Mouse (Mus musculus) kidney, adult 2 months (tissue): Measurements from ENCODE around the gene Fam107b. TPM values are rescaled to one million over a fixed set of nuclear protein-coding genes. Genes with fewer than 3 reads are reported as not detected.
A peak's percentile ranks its signal among the peaks of the same experiment; 100 is the strongest.

Experiments used
- DNase-seq: peaks from one replicate; pipeline ENCODE4 v3.0.0; 2021
- H3K27ac ChIP-seq: fragments of 200-500 bp; 2 replicates; pipeline ENCODE4 v1.5.1; 2012; ENCODE audit warnings: low read depth, low read length, control low read depth, inconsistent platforms; ENCODE audit not compliant: insufficient read depth
- H3K27me3 ChIP-seq: fragments of 200-500 bp; replicated peaks from 2 replicates; pipeline ENCODE4 v1.6.1; 2012; ENCODE audit warnings: mild to moderate bottlenecking, moderate library complexity, low read length, inconsistent platforms; ENCODE audit not compliant: control insufficient read depth, insufficient read depth
- H3K36me3 ChIP-seq: fragments of 200-500 bp; 2 replicates; pipeline ENCODE4 v1.6.1; 2012; ENCODE audit warnings: mild to moderate bottlenecking, moderate library complexity, low read length, inconsistent platforms; ENCODE audit not compliant: control insufficient read depth, insufficient read depth
- H3K4me1 ChIP-seq: fragments of 200-500 bp; 2 replicates; pipeline ENCODE4 v1.6.1; 2011; ENCODE audit warnings: low read length; ENCODE audit not compliant: control insufficient read depth, insufficient read depth
- H3K4me3 ChIP-seq: fragments of 200-500 bp; 2 replicates; pipeline ENCODE4 v1.5.1; 2011; ENCODE audit warnings: mild to moderate bottlenecking, low read depth, low read length, control low read depth; ENCODE audit not compliant: insufficient read depth
- CTCF ChIP-seq: fragments of 200-500 bp; conservative IDR thresholded peaks from 2 replicates; pipeline ENCODE4 v1.5.1; 2011; ENCODE audit warnings: low read depth, mild to moderate bottlenecking, control low read depth, low read length, moderate library complexity, mixed read lengths; ENCODE audit not compliant: insufficient read depth, insufficient read length
- POLR2A ChIP-seq: fragments of 200-500 bp; IDR thresholded peaks from one replicate; pipeline ENCODE4 v1.6.1; 2011; ENCODE audit warnings: low read depth, low read length, control low read depth
- WGBS: fragments of 180-500 bp; shearing (Covaris S2); methylation state at CpG from one replicate; pipeline ENCODE4 v1.1.7; 2018; 5-methylcytosine and 5-hydroxymethylcytosine counted together
- polyA plus RNA-seq: library from polyadenylated mRNA; depleted of rRNA; stranded (reverse); fragments of >200 nt; gene quantifications from 2 replicates; pipeline ENCODE4 v1.2.3, GENCODE M21; 2012

Fam107b gene
- polyA plus RNA-seq, 1 experiment: 54.3 TPM

GRCm38 (mm10) chr2:3683751-3684229 lies 113.5 kb downstream of the Fam107b start:
- H3K27ac ChIP-seq: no peak overlapping the region
- no peak for DNase-seq

GRCm38 (mm10) chr2:3690221-3690620 lies 119.9 kb downstream of the Fam107b start:
- no peak for DNase-seq
- Histone ChIP-seq H3K36me3 (no peaks in the 10 kb centered on the region), H3K27me3 (no peaks in the 10 kb centered on the region), H3K4me1 (no peaks in the 10 kb centered on the region), H3K4me3 (no peak overlapping the region), H3K27ac (no peak overlapping the region)
- 70% methylated on average over 4 of the region's 4 CpGs for WGBS
- TF ChIP-seq CTCF (no peak), POLR2A (no peak)

More at GRCm38 (mm10) chr2:3683751-3684229, 113.5 kb downstream of the Fam107b start:
- H3K36me3 ChIP-seq: no peaks in the 10 kb centered on the region
- 48% methylated on average over 6 of the region's 6 CpGs for WGBS
- H3K4me3 ChIP-seq: no peak overlapping the region
- TF ChIP-seq POLR2A: no peak
- TF ChIP-seq CTCF: no peak
- H3K27me3 ChIP-seq: no peaks in the 10 kb centered on the region
- no peaks in the 10 kb centered on the region for H3K4me1 ChIP-seq

DNA sequence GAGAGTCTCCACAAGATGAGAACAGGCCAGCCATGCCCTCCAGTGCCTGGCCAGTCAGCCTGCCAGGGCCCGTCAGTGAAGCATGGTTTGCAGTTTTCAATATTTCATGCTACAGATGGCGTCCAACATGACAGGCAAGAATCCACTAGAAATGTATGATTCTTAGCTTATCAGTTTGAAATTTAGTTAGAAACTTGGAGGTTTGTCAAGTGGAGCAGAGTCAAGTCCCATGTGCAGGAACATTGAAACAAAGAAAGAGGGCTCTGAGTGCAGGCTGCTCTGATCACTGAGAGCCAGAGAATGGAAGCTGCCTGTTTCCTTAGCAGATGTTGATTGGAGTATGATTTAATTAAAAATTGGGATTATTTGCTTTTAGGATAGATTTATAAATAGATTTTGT lies 122.5 kb downstream of the Fam107b start:
- no peaks in the 10 kb centered on the region for H3K4me1 ChIP-seq
- no peak overlapping the region for H3K27ac ChIP-seq
- WGBS: 87% methylated on average over 2 of the region's 2 CpGs

GRCm38 (mm10) chr2:3695900-3696299 lies 125.6 kb downstream of the Fam107b start:
- no peak overlapping the region for H3K4me3 ChIP-seq
- peaks cover 9% of the 10 kb centered on the region; the same call in 1 of the 2 replicates for H3K4me1 ChIP-seq
- H3K27ac ChIP-seq: no peak overlapping the region
- no peaks in the 10 kb centered on the region for H3K36me3 ChIP-seq
- H3K27me3 ChIP-seq: no peaks in the 10 kb centered on the region
- no peak for DNase-seq
- WGBS: 87% methylated on average over 5 of the region's 5 CpGs
- TF ChIP-seq POLR2A: no peak
- TF ChIP-seq CTCF: no peak

More for the DNA sequence above, 122.5 kb downstream of the Fam107b start:
- H3K27me3 ChIP-seq: no peaks in the 10 kb centered on the region
- no peaks in the 10 kb centered on the region for H3K36me3 ChIP-seq
- DNase-seq: no peak
- H3K4me3 ChIP-seq: no peak overlapping the region
- TF ChIP-seq CTCF (no peak), POLR2A (no peak)

- Histone ChIP-seq H3K36me3 (no peaks in the 10 kb centered on the region), H3K4me3 (no peak overlapping the region), H3K27ac (no peak overlapping the region), H3K27me3 (no peaks in the 10 kb centered on the region), H3K4me1 (peaks cover 34% of the 10 kb centered on the region)
- peak; percentile 37 for DNase-seq
- TF ChIP-seq CTCF: no peak
- TF ChIP-seq POLR2A: no peak
- WGBS: 31% methylated on average over 1 of the region's 1 CpGs
These were observed 130.1 kb downstream of the Fam107b start for GRCm38 (mm10) chr2:3700368-3700767.

DNA sequence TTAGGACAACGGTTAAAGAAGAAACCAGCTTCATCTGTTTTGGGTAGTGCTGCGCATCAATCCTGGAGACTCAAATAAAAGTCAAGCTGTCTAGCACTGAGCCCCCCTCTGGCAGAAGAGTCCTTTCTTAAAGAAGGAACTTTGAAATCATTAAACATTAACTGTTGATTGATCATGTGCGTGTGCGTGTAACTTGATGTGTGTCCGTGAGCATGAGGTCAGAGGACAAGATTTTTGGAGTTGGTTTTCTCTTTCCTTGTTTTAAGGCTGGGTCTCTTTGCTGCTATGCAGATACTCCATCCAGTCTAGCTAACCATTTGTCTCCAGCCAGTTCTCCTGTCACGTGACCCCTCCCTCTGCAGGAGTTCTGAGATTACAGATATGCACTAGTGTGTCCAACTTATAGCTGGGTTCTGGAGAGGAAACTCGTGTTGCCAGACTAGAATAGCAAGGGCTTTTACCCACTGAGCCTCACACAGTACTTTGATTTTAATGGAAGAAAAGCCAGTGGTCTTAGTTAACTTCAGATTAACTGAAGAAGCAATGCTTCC lies 132.4 kb downstream of the Fam107b start:
- peak; percentile 38 for DNase-seq
- no peak overlapping the region for H3K4me3 ChIP-seq
- H3K4me1 ChIP-seq: peaks cover 37% of the 10 kb centered on the region
- H3K36me3 ChIP-seq: no peaks in the 10 kb centered on the region
- TF ChIP-seq POLR2A (no peak), CTCF (no peak)
- 63% methylated on average over 7 of the region's 7 CpGs for WGBS
- H3K27ac ChIP-seq: peak overlapping the region; percentile 91
- no peaks in the 10 kb centered on the region for H3K27me3 ChIP-seq

GRCm38 (mm10) chr2:3703806-3704205 lies 133.5 kb downstream of the Fam107b start:
- 35% methylated on average over 2 of the region's 2 CpGs for WGBS
- H3K4me3 ChIP-seq: no peak overlapping the region
- peaks cover 37% of the 10 kb centered on the region for H3K4me1 ChIP-seq
- no peak for TF ChIP-seq CTCF
- no peak for TF ChIP-seq POLR2A
- peak; percentile 32 for DNase-seq
- no peaks in the 10 kb centered on the region for H3K27me3 ChIP-seq
- no peaks in the 10 kb centered on the region for H3K36me3 ChIP-seq
- H3K27ac ChIP-seq: peak overlapping the region; percentile 91
